Mouse (Mus musculus): ENCODE data around the gene March7.

The March7 gene

DNA sequence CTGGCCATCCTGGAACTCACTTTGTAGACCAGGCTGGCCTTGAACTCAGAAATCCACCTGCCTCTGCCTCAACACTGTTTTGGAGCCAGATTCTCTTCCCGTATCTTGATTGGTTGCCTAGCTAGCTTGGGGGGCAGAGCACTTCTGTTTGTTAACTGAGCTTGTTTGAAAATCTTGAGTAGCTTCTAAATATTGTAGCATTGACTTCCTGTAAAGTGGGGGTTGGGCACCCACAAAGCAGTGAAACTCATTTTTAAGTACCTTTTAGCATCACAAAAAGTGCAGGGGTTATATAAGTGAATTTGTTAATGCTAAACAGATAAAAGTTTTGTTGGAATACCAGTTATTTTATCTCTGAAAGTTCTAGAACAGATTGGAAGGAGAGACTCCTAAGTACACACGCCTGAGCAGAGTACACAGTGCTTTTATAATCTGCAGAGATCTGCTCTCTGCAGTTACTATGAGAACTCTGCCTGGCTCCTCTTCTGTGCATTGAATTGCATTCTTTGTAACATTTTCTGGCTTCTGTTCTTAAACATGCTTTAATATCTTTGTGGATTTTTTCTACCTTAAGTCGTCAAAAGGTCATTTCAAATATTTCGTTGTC, 7.0 kb downstream of the March7 start:
- no peak for DNase-seq

DNA sequence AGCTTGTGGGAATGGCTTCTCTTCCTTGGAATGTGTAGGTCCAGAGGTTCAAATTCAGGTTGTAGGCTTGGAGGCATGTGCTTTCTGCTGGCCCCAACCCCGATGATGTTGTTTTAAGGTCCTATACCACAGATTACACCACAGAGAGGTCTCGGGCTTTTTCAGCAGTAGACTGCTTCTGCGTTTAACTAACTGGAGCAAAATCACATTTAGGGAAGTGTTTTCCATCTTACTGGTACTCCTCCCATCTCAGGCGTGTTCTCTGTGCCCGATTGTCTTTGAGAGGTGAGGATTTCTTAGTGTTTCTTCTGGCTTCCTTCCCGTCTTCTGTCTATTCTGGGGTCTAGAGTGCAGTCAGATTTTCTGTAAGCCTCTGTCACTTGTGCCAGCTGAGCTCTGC, 7.9 kb downstream of the March7 start:
- DNase-seq = no peak

DNA sequence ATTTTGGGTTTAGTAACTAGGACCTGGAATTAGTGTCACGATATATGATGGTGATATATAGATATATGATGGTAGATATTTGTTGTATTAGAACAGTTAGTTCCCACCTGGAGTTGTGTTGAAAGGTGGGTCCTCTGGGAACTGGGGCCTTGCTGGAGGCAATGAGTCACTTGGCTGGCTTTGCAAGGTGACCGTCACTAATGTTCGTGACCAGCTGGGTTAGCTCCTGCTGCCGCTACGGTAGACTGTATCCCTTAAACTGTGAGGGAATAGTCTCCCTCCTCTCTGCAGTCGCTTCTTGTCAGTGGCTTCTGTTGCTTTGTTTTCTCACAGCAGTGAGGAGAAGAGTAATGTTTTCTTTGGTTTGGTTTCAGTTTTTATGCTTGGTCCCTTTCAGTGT, 11.5 kb downstream of the March7 start:
- DNase-seq = no peak

DNA sequence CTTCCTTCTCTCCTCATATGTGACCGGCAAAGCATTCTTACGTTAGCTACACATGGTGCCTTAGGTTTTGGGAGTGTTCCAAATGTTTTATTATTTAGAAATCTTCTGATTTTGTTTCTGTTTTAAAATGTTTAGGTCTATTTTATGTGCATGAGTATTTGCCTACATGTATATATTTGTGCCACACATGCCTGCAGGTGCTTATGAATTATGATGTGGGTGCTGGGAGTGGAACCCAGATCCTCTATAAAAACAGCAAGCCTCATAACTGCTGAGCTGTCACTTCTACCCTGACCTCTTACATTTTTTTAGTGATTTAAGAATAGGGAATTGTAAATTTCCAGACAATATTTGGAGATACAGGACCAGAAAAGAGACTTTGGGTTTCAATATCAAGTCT, 12.3 kb downstream of the March7 start:
- DNase-seq = no peak

DNA sequence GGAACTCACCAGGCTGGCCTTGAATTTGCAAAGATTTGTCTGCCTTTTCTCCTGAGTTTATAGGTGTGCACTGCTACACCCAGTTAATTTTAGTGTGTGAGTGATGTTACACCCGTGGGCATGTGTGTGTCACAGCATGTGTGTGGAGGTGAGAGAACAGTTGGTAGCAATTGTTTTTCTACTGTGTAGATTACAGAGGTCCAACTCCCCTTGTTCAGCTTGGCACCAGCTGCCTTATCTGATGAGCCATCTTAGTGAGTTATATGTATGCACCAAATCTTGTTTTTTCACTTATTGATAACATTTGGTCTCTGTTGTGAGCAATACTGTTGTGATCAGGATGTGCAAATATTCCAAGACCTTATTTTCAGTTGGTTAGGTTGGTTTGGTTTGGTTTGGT, 13.8 kb downstream of the March7 start:
- DNase-seq = no peak

DNA sequence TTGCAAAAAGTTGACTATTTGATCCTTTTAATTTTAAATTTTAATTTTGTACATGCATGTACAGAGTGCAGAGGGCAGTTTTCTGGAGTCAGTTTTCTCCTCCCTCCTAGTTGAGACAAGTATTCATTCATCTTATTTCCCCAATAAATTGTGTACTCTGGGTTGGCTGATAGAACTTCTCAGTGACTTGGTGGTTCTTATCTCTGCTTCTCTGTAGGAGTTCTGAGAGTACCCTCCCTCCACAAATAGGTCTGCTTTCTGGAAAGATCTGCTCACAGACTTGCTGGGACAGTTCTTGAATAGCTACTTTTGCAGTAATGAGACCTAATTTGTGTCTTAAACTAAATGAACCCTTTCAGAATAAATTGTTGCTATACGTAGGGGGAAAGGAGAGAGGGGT, 18.8 kb downstream of the March7 start:
- DNase-seq = no peak

DNA sequence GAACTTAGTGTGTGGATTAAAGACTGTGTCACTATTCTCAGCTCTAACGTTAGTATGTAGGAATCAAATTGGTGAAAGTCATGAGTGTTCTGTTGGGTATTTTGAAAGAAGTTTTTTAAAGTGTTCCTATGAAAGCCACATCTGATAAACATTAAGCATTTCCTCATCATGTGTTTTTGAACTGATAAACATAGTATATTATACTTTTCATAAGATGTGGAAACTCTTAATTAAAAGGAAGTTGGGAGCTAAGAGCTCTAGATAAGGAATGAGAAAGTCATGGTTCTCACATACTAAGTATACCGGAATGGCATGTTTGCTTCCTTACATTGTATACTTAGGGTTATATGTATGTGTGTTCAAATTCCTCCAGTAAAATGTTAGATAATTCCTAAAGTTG, 20.7 kb downstream of the March7 start:
- DNase-seq = no peak

DNA sequence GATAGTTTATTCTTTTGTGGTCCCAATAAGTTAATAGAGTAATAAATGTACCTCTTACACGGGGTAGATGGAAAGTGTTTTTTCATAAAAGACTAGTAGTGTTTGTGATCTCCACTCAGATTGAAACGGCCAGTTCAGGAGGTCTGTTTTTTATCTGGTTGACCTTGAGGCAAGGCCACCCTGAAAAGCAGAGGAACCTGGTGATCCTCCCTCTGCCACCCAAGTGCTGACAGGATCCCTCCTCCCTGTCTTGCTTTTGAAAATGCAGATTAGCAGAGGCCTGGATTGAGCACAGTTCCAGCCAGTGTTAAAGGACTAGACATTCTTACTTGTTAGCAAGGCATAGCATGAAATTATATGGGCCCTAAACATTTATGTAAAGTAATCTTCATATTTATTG, 23.5 kb downstream of the March7 start:
- no peak for DNase-seq

DNA sequence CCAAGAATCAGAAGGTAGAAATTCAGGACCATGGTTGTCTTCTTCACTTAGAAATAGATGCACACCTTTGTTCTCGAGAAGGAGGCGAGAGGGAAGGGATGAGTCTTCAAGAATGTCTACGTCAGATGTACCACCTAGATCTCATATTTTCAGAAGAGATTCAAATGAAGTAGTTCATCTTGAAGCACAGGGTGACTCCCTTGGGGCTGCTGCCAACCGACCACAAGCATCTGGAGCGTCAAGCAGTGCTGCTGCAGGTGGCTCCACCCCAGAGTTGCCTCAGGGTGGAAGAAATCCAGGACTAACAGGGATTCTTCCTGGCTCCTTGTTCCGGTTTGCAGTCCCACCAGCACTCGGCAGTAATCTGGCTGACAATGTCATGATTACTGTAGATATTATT, 24.8 kb downstream of the March7 start:
- no peak for DNase-seq

DNA sequence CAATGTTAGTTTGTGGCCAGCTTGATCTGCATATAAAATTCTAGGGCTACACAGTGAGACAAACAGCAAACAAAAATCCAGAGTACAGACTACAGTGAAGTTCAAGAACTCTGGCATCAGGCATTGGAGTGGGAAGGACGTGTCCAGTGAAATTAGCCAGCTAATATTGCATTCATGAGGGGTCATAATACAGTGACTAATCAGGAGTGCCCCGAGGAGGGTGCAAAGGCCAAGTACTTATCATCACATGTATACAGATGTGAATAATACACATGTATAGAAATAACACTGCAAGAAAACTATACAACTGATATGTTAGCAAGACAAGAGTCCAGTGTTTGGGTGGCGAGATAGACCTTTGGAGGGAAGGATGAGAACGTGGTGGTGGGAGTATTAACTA, 43.1 kb downstream of the March7 start:
- DNase-seq = no peak

DNA sequence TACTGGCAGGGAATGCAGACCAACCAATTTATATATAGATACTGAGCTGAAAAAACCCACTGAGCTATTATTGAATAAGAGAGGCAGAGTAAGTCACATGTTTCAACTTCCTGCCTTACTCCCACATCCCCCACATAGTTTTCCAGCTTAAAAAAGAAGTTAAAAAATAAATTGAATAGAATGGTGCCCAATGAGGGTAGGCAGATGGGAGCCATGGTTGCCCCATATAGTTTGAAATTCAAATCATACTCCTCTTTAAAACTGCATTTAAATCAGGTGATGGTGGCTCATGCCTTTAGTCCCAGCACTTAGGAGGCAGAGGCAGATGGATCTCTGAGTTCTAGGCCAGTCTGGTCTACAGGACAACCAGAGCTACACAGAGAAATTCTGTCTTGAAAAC, 43.8 kb downstream of the March7 start:
- no peak for DNase-seq

DNA sequence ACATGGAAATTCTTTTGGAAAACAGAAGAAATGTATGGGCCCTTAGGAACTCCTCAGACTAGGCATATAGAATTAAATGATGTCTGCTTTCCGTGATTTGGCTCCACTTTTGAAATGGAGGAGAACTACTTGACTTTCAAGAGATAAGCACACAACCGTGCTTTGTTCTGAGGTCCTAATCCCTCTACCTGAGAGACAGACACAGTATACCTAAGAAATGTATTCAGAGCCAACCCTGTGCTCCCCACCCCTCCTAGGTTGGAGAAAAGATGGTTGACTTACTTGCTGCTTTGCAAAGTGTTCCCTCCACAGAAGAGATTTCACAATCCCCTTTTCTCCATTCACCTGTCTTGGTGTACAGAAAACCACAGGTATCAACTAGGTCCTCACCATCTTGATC, 47.1 kb downstream of the March7 start:
- no peak for DNase-seq

DNA sequence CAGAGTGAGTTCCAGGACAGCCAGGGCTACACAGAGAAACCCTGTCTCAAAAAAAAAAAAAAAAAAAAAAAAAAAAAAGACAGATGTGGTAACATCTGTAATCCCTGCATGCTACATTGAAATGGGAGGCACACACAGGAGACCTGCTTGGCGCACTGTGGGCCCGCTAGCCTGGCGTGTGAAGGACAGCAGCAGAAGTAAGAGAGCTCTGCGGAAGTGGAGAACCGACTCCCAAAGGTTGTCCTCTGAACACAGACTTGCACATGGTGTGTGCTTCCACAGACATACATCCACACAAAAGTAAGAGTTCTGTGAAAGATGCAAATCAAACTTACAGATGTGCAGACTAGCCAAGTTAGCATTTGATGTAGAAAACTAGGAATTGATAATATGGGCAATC, 49.5 kb downstream of the March7 start:
- no peak for DNase-seq

DNA sequence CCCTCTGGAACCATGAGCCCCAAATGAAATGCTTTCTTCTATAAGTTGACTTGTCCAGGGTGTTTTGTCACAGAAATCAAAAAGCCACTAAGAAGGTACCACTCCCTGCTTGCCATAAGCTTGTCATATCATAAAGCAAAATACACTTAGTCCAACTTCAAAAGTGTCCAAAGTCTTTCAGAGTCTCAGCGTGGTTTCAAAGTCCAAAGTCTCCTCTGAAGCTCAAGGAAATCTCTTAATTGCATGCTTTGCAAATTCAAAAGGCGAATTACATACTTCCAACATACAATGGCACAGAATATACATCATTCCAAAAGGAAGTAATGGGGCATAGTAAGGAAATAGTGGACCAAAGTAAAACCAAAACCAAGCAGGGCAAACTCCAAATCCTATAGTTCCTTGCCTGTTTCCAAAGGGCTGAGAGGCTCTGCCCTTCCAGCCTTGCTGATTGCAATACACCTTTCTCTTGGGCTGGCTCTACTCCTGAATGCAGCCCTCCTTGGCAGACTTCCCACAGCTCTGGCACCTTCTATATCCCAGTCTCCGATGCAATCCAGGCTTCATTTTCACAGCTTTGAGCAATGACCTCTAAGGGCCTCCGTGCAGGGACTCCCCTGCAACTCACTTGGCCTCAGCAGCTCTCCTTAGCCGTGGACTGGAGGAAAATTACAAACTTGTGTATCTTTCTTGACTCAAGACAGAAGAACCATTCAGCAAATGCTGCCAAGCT, 51.1 kb downstream of the March7 start:
- DNase-seq = no peak

DNA sequence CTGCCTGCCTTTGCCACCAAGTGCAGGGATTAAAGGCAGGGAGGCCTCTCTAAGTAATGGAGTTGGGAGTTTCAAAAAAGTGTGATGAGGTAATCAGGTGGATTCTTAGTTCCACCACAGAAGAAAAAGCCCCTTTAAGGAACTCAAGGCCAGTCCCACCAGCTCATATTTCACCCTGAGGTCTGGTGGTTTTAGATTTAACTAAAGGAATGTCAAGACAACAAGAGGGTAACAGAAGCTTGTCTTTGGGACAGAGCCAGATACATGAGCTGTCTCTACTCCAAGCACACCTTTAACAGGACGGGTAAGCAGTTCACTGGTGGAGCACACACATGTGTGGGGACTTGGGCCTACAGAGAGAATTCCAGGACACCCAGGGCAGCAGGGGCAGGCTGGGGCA, 57.9 kb downstream of the March7 start:
- DNase-seq = no peak

DNA sequence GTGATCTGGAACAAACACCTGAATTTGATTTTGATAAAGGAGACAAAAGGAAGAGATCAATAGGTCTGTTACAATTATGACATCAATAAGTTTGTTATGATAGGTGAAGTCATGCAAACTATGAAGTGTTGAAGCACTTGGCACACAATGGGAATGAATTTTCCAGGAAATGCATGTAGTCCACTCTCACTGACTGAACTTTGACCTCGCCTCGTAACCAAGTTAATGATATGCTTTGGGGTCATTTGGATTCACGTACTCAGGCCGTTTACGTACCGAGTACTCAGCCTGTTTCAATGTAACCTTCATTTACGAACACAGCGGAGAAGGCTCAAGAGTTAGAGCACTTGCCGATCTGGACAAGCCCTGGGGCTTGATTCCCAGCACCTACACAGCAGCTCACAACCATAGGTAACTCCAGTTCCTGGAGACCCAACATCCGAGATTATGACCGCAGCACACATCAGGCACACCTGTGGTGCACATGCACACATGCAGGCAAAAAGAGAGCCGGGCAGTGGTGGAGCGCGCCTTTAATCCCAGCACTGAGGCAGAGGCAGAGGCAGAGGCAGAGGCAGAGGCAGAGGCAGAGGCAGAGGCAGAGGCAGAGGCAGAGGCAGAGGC, 60.3 kb downstream of the March7 start:
- DNase-seq = no peak

DNA sequence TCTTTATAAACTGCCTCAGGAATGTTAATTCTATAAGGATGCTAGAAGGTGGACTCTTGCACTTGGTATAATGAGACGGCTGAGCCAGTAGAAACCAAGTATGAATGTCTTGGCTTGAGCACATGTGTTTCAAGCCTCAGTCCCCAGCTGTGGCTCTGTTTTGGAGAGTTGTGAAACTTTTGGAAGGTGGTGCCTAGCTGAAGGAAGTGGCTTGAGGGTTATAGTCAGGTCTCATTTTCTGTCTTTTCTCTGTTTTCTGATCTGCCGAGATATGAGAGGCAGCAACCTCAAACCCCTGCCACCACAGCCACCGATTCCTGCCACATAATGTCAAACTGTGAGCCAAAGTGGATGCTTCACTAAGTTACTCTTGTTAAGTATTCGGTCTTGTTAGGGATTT, 68.9 kb downstream of the March7 start:
- peak; percentile 11 to 14 for DNase-seq

DNA sequence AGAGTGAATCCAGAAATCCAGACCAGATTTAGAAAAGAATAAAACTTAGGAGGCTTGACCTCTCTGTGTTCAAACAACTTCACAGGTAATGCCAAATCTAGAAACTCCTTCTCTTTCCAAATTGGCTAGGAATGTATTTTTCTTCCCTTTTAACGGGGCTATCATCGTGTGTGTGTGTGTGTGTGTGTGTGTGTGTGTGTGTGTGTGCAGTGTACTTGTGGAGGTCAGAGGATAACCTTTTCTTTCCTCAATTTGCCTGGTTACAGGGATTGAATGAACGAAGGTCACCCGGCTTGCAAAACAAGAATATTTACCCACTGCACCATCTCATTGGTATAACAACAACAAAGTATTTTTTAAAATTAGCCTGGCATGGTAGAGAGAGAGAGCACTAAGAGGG, 72.9 kb downstream of the March7 start:
- no peak for DNase-seq

DNA sequence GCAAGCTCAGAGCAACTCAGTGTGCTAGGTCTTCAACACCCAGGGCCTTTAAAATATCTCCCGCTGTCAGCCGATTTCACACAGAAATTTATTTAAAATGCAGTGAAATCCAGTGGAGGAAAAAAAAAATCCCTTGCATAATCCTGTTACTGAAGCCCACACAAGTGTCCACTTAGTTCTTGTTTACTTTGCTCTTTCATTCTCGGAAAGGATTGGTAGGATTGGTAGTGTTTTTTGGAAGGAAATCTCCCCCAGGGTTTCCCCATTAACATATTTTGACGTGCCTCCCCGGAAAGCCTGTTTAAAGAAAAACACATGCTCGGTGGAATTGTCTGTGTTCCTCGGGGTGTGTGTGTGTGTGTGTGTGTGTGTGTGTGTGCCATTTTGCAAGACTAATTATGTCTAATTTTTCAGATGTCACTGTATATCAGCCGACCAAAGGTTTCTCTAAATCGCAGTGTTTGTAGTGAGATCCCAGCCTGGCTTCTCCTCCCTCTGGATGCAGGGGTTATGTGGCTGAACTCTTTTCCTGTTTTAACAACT, 73.6 kb downstream of the March7 start:
- DNase-seq = no peak

DNA sequence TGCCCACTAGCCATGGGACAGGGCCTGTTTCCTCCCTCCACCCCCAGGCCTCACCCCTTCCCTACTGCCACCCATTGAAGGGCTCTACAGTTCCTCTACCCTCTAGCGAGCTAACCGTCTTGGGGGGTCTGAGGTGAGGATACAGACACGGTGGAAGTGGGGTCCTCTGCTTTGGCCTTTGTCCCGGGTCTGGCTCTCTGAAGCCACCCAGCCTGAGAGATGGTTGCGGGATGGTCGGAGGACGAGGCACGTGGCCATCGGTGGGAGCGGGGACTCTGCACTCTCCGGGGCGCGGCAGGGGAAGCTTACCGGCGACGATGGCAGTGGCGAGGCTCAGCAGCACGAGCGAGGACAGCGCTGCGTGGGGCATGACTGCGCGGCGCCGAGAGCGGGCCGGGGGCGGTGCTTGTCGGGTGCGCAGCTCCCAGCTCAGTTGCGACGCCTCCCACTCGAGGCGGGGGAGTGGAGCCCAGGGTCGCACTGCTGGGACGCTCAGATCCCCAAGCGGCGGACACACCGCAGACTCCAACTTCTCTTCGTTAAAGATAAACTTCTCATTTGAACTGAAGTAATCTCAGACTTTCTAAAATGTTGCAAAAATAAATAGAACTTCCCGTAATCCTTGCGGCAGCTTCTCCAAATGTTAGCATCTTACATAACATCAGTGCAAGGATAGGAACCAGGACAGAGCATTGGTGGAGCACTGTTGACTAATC, 74.2 kb downstream of the March7 start:
- DNase-seq = peak; percentile 61 to 70

DNA sequence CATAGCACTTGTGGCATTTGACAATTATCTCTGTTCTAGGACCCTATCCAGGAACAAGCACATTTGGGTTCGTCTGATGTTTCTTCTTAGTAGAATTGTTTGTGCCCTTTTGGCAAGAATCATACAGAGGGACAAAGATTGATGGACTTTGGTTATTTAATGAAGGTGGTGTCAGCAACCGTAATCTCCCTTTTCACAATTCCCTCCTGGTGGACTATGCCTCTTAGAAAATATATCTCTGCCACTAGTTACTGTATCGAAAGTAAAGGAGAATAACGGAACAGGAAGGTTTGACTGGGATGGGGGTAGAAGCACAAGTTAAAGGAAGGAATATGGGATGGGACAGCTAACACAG, 74.8 kb downstream of the March7 start, which contains the start of gene Cd302:
Gene Cd302, minus strand, starts transcription at position 22 of the 355 bp plus-strand sequence.
- no peak for DNase-seq

DNA sequence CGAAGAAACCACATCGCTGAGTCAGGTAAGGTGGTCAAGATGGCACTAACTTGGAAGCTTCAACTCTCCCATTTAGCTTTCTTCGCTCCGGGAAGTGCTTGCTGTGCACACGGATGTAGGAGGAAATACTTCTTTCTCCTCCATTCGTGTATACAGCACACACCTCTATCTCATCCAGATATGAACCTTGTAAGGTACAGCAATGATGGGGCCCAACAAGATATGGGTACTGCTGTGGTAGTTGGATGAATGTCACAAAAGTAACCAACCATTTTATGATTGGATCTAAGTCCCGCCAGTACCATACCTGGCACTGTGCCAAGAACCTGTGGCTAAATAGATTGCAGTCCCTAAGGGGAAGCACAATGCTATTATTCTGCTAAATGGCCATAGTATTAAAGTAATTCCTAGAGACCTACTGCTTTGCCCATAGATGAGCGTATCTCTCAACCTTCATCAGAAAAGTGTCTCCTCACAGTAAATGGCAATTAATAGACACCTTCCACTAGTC, 75.5 kb downstream of the March7 start:
- no peak for DNase-seq

DNA sequence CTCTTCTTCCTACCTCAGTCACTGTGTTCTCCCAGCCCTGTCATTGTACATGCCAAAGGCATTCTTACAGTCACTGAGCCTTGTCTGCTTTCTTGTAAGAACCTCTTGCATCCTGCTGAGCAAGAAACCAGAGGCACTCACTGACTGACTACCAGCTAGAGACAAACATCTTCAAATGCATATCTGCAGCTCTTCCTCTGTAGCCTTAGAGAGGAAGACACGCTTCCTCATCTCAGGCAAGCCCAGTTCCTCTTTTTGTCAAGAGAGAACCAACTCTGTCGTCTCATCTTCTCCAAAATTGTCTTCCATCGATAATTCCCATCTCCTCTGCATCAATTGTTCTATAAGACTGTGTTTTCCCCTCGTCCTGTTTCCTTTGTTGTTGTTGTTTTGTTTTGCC, 78.9 kb downstream of the March7 start:
- no peak for DNase-seq

Measured in thymus, postnatal 36 days (tissue).